Comparison of ENCODE assay signal across 1 mouse cellular context in the genomic region with DNA sequence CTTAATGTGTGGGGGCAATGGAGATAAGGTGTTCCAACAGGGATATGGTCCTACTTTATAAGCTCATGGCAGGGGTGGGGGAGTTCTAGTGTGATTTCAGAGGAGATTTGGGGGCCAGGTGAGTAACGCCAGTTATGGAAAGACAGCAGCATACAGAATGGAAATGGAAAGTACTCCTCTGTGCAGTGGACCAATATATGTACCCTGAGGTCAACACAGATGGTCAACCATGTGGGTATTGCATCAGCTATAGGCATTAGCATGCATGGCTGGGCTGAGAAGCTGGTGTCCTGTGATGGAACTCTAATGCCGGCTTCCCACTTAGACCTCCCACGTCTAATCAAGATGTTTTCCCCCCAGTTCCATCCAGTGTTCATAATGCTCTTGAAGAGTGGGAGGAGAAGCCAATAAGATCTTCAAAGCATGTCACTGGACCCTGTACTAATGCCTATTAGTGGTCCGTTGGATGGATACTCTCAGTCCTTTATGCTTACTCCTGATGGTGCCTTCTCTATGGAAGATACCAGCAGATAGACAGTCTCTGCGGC.
A peak's percentile ranks its signal among the peaks of the same experiment; 100 is the strongest.
TF ChIP-seq lines count a peak whose summit lies in the region.

No protein-coding gene starts in this region.

TF ChIP-seq in CH12.LX, 34 proteins besides CTCF, POLR2A, EP300 and RAD21:
- TF ChIP-seq UBTF (IDR thresholded peaks at IDR 0.05; ENCODE audit: low read depth, low read length): no peak
- no peak for TF ChIP-seq POLR2AphosphoS2 (IDR thresholded peaks at IDR 0.05; ENCODE audit: low read depth, low read length)
- TF ChIP-seq SIN3A (IDR thresholded peaks at IDR 0.05; ENCODE audit: low read length): no peak; the same call in 1 of the 2 replicates
- peak; percentile 100 for TF ChIP-seq TCF12 (IDR thresholded peaks at IDR 0.05; ENCODE audit: low read depth, low read length)
- TF ChIP-seq BHLHE40 (IDR thresholded peaks at IDR 0.05; ENCODE audit: low read depth, low read length): peak; percentile 86
- TF ChIP-seq RCOR1 (conservative IDR thresholded peaks at IDR 0.05; ENCODE audit: low read depth, low read length): peak; percentile 53; the same call in 1 of the 2 replicates
- no peak for TF ChIP-seq USF2 (conservative IDR thresholded peaks at IDR 0.05; ENCODE audit: low read depth, low read length)
- TF ChIP-seq MAZ (IDR thresholded peaks at IDR 0.05; ENCODE audit: low read depth, low read length): peak; percentile 98
- TF ChIP-seq ZKSCAN1 (IDR thresholded peaks at IDR 0.05; ENCODE audit: borderline replicate concordance, low read depth, low read length): no peak
- TF ChIP-seq KAT2A (IDR thresholded peaks at IDR 0.05; ENCODE audit: insufficient replicate concordance, low read length): 0 out of 2 replicates have a peak, but pooled peaks have one; percentile 62
- TF ChIP-seq MYC (IDR thresholded peaks at IDR 0.05; ENCODE audit: low read depth, low read length): peak; percentile 100
- TF ChIP-seq ETS1 (conservative IDR thresholded peaks at IDR 0.05; ENCODE audit: low read depth, low read length): peak; percentile 97
- no peak for TF ChIP-seq PAX5 (IDR thresholded peaks at IDR 0.05; ENCODE audit: low read length)
- peak; percentile 62; the same call in 1 of the 2 replicates for TF ChIP-seq E2F4 (IDR thresholded peaks at IDR 0.05; ENCODE audit: insufficient replicate concordance, low read depth, low read length)
- TF ChIP-seq SMC3 (IDR thresholded peaks at IDR 0.05; ENCODE audit: low read depth, low read length): peak; percentile 33
- TF ChIP-seq CHD2 (IDR thresholded peaks at IDR 0.05; ENCODE audit: low read length): peak; percentile 84
- no peak for TF ChIP-seq USF1 (IDR thresholded peaks at IDR 0.05; ENCODE audit: low read depth, low read length)
- no peak; the same call in 1 of the 2 replicates for TF ChIP-seq NRF1 (IDR thresholded peaks at IDR 0.05; ENCODE audit: low read depth, low read length)
- TF ChIP-seq ZC3H11A (IDR thresholded peaks at IDR 0.05; ENCODE audit: low read depth, low read length): no peak
- TF ChIP-seq MAX (IDR thresholded peaks at IDR 0.05; ENCODE audit: low read length): peak; percentile 98
- no peak for TF ChIP-seq GABPA (IDR thresholded peaks at IDR 0.05; ENCODE audit: insufficient replicate concordance, low read depth, low read length)
- peak; percentile 84; the same call in 1 of the 2 replicates for TF ChIP-seq TBP (conservative IDR thresholded peaks at IDR 0.05; ENCODE audit: low read depth, low read length)
- peak; percentile 91 for TF ChIP-seq JUND (conservative IDR thresholded peaks at IDR 0.05; ENCODE audit: low read depth, low read length)
- peak; percentile 84; the same call in 1 of the 2 replicates for TF ChIP-seq CHD1 (IDR thresholded peaks at IDR 0.05; ENCODE audit: low read depth, low read length)
- peak; percentile 93 for TF ChIP-seq JUN (IDR thresholded peaks at IDR 0.05; ENCODE audit: insufficient read depth, low read depth, low read length)
- peak; percentile 84 for TF ChIP-seq MAFK (IDR thresholded peaks at IDR 0.05; ENCODE audit: insufficient replicate concordance, low read length)
- TF ChIP-seq HCFC1 (IDR thresholded peaks at IDR 0.05; ENCODE audit: low read depth, low read length): peak; percentile 49
- TF ChIP-seq ZNF384 (IDR thresholded peaks at IDR 0.05; ENCODE audit: low read depth, low read length): peak; percentile 78
- peak; percentile 43; the same call in 1 of the 2 replicates for TF ChIP-seq ELF1 (IDR thresholded peaks at IDR 0.05; ENCODE audit: low read depth, low read length)
- peak; percentile 69; the same call in 1 of the 2 replicates for TF ChIP-seq MXI1 (IDR thresholded peaks at IDR 0.05; ENCODE audit: low read depth, low read length)
- no peak; the same call in none of the 2 replicates for TF ChIP-seq NELFE (IDR thresholded peaks at IDR 0.05; ENCODE audit: low read depth, low read length)
- TF ChIP-seq MEF2A (IDR thresholded peaks at IDR 0.05; ENCODE audit: borderline replicate concordance, low read depth, low read length): peak; percentile 96
- peak; percentile 94 for TF ChIP-seq IRF4 (IDR thresholded peaks at IDR 0.05; ENCODE audit: low read depth, low read length)
- TF ChIP-seq ZMIZ1 (IDR thresholded peaks at IDR 0.05; ENCODE audit: low read depth, low read length): peak; percentile 57; the same call in 1 of the 2 replicates
